Mouse (Mus musculus): ENCODE measurements at regions not wholly inside any gene's neighbourhood (a gene's known extent, or its start where the extent isn't known, plus 50 kb on each side); places are given as distances from the start of the nearest gene placed in this dataset.

DNA sequence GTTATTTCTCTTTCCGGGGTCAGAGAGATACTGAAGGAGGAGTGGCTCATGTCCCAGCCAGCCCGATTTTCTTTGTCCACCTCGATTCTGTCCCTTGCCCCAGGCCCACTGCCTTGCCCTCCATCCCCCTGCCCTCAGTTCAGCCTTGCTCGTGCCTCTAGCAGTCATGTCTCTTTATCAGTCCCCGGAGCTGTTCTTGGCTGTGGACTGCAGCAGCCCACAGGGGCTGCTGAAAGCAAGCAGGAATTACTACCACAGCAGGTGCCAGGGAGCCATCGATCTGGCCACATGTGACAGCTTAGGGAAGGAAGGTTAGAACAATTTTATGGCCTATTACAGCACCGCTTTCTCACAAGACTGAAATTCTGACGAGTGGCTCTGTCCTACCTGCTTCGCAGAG lies 396.3 kb upstream of the Igfbp7 start:
- H3K4me3 ChIP-seq (ENCODE audit: low read depth, low read length): no peak overlapping the region
- no peaks in the 10 kb centered on the region for H3K27me3 ChIP-seq (ENCODE audit: control insufficient read depth, insufficient read depth, low read length)
- DNase-seq (ENCODE audit: low spot score, missing footprints) (no peak), ATAC-seq (ENCODE audit: low FRiP score) (no peak)
- 76% methylated on average over 9 of the region's 9 CpGs for WGBS
- no peaks in the 10 kb centered on the region for H3K4me1 ChIP-seq (ENCODE audit: control insufficient read depth, insufficient read depth, low read length)
- H3K36me3 ChIP-seq (ENCODE audit: control insufficient read depth, insufficient read depth, low read length): no peaks in the 10 kb centered on the region
- no peak overlapping the region for H3K9ac ChIP-seq (ENCODE audit: low read length)
- no peaks in the 10 kb centered on the region for H3K9me3 ChIP-seq (ENCODE audit: control insufficient read depth, low read length)
- no peak overlapping the region for H3K4me2 ChIP-seq
- H3K27ac ChIP-seq (ENCODE audit: low read depth, low read length): no peak overlapping the region

DNA sequence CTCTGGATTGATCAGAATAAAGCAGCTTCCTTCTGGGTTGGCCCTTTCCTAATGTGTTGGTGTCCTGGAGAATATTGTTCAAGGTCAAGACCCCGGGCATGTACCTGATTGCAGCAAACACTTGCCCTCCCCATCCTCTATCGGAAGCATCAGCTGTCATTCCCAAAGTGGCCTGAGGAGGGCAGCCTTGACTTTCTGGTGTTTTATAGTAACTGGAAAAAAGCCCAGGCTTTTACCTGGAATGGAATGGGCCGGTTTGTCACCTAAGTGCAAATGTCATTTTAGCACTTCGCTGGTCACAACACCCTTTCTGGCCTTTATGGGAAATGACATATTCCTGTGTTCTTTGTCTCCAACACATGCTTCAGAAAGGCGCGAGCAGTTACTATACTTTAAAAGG lies 395.7 kb upstream of the Igfbp7 start:
- ATAC-seq (ENCODE audit: low FRiP score): no peak

DNA sequence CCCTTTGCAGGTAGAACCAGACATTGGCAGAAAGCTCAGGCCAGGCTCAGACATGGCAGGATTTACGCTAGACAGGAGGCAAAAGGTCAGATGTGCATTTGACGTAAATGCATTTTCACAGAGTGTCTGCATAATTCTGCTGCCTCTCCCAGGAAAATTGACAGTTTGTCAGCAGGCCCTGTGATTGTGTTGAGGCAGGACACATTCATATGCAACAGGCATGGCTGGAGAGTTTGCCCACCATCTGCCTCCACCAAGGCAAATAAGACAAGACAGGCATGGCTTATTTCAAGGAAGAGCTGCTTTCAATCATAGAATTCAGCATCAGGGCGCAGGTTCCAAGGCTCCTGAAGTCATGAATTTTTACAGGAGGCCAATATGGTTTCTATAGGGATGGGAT lies 389.1 kb upstream of the Igfbp7 start:
- Histone ChIP-seq H3K27me3 (ENCODE audit: control insufficient read depth, insufficient read depth, low read length) (no peaks in the 10 kb centered on the region), H3K9me3 (ENCODE audit: control insufficient read depth, low read length) (no peaks in the 10 kb centered on the region), H3K4me2 (no peak overlapping the region), H3K27ac (ENCODE audit: low read depth, low read length) (no peak overlapping the region), H3K9ac (ENCODE audit: low read length) (no peak overlapping the region), H3K4me1 (ENCODE audit: control insufficient read depth, insufficient read depth, low read length) (no peaks in the 10 kb centered on the region), H3K36me3 (ENCODE audit: control insufficient read depth, insufficient read depth, low read length) (no peaks in the 10 kb centered on the region), H3K4me3 (ENCODE audit: low read depth, low read length) (no peak overlapping the region)
- no peak for ATAC-seq (ENCODE audit: low FRiP score)
- no peak for DNase-seq (ENCODE audit: low spot score, missing footprints)
- 72% methylated on average over 3 of the region's 3 CpGs for WGBS

More for the DNA sequence above, 395.7 kb upstream of the Igfbp7 start:
- Histone ChIP-seq H3K4me2 (no peak overlapping the region), H3K36me3 (ENCODE audit: control insufficient read depth, insufficient read depth, low read length) (no peaks in the 10 kb centered on the region), H3K27me3 (ENCODE audit: control insufficient read depth, insufficient read depth, low read length) (no peaks in the 10 kb centered on the region), H3K4me1 (ENCODE audit: control insufficient read depth, insufficient read depth, low read length) (no peaks in the 10 kb centered on the region), H3K9me3 (ENCODE audit: control insufficient read depth, low read length) (no peaks in the 10 kb centered on the region), H3K9ac (ENCODE audit: low read length) (no peak overlapping the region), H3K4me3 (ENCODE audit: low read depth, low read length) (no peak overlapping the region), H3K27ac (ENCODE audit: low read depth, low read length) (no peak overlapping the region)
- peak; percentile 98 for DNase-seq (ENCODE audit: low spot score, missing footprints)
- WGBS: 55% methylated on average over 6 of the region's 6 CpGs

DNA sequence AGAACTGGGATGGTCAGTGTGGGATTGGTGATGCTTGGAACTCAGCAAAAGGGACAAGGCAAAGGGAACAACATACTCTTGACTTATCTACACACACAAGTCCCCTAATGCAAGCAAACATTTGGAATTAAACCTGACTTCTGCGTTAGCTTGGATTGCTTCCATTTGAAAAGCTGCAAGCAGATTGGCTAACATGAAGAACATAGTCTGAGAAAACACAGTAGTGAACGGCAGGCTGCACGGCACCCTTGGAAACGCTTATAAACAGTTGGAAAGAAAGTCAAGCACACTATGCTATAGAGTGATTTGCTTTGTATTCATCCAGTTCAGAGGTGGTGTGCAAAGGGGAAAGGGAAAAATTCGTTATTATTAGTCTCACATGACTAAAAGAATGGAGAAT lies 387.9 kb upstream of the Igfbp7 start:
- Histone ChIP-seq H3K4me1 (ENCODE audit: control insufficient read depth, insufficient read depth, low read length) (no peaks in the 10 kb centered on the region), H3K36me3 (ENCODE audit: control insufficient read depth, insufficient read depth, low read length) (no peaks in the 10 kb centered on the region), H3K27me3 (ENCODE audit: control insufficient read depth, insufficient read depth, low read length) (no peaks in the 10 kb centered on the region), H3K4me2 (no peak overlapping the region), H3K27ac (ENCODE audit: low read depth, low read length) (no peak overlapping the region), H3K9ac (ENCODE audit: low read length) (no peak overlapping the region), H3K4me3 (ENCODE audit: low read depth, low read length) (no peak overlapping the region), H3K9me3 (ENCODE audit: control insufficient read depth, low read length) (no peaks in the 10 kb centered on the region)
- DNase-seq (ENCODE audit: low spot score, missing footprints) (no peak), ATAC-seq (ENCODE audit: low FRiP score) (no peak)
- WGBS: 84% methylated on average over 5 of the region's 5 CpGs

DNA sequence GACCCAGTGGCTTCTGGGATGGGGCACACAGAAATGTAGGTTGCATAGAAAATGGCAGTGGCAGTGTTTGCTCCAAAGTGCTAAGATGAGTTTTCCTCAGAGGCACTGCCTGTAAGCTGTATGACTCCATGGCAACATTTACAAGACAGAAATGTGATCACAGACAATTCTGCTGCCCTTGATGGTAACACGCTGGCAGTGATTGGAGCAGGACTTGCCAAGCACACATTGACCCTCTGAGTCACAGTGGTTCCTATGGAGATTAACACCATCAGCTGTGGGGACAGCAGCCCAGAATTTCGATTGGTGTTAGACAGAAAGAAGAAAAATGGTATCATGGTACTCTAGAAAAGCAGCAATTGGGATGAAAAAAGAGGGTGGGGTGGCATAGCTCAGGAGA lies 376.1 kb upstream of the Igfbp7 start:
- H3K9ac ChIP-seq (ENCODE audit: low read length): no peak overlapping the region
- H3K27ac ChIP-seq (ENCODE audit: low read depth, low read length): no peak overlapping the region
- WGBS: 70% methylated on average over 2 of the region's 2 CpGs
- H3K4me2 ChIP-seq: no peak overlapping the region
- no peak overlapping the region for H3K4me3 ChIP-seq (ENCODE audit: low read depth, low read length)
- no peaks in the 10 kb centered on the region for H3K27me3 ChIP-seq (ENCODE audit: control insufficient read depth, insufficient read depth, low read length)
- no peaks in the 10 kb centered on the region for H3K9me3 ChIP-seq (ENCODE audit: control insufficient read depth, low read length)
- H3K4me1 ChIP-seq (ENCODE audit: control insufficient read depth, insufficient read depth, low read length): no peaks in the 10 kb centered on the region
- DNase-seq (ENCODE audit: low spot score, missing footprints) (no peak), ATAC-seq (ENCODE audit: low FRiP score) (no peak)
- no peaks in the 10 kb centered on the region for H3K36me3 ChIP-seq (ENCODE audit: control insufficient read depth, insufficient read depth, low read length)

DNA sequence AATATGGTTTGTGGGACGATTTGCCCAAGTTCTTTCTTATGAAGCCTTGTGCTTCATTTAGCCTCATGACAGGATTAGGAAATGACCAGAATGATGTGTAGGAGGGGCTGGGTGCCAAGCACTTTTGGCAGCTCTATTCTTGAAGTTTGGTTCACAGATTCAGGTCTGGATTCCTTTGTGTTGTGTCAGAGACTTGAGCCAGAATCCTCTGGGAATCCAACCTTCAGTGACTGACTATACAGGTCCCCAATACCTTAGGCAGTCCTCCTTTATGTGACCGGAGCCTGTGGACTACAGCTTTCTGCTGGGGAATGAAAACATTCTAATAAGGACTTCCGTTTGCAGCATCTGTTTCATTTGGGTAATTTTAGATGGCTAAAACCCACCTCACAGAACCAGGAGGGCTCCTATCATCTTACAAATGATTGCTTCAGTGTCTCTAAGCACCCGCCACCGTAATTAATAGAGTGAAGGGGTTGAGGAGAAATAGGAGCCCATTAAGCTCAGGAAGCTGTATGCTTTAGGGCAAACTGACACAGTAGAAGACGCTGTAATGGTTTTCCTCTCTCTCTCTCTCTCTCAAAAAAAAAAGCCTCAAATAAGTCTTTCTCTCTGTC lies 354.7 kb upstream of the Igfbp7 start:
- no peaks in the 10 kb centered on the region for H3K4me1 ChIP-seq (ENCODE audit: control insufficient read depth, insufficient read depth, low read length)
- no peaks in the 10 kb centered on the region for H3K27me3 ChIP-seq (ENCODE audit: control insufficient read depth, insufficient read depth, low read length)
- H3K27ac ChIP-seq (ENCODE audit: low read depth, low read length): no peak overlapping the region
- no peak overlapping the region for H3K4me3 ChIP-seq (ENCODE audit: low read depth, low read length)
- DNase-seq (ENCODE audit: low spot score, missing footprints) (no peak), ATAC-seq (ENCODE audit: low FRiP score) (no peak)
- WGBS: 83% methylated on average over 6 of the region's 6 CpGs
- H3K4me2 ChIP-seq: no peak overlapping the region
- H3K9ac ChIP-seq (ENCODE audit: low read length): no peak overlapping the region
- H3K9me3 ChIP-seq (ENCODE audit: control insufficient read depth, low read length): no peaks in the 10 kb centered on the region
- H3K36me3 ChIP-seq (ENCODE audit: control insufficient read depth, insufficient read depth, low read length): no peaks in the 10 kb centered on the region

DNA sequence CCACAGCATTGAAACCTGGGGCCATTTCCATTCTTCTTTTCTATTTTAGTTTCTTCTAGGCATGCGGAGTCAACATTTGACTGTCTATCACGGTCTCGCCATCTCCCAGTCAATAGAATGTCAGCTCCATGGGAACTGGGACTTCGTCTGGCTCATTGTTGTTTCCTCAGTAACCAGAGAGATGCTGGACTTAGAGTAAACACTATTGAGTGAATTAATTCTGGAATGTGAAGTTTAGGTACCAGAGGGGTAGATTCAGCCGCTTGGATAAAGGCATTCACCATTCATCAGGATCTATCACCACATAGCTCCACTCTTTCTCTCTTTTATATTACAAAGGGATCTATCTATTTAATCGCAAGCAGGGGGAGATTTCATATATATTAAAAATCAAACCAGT lies 354.2 kb upstream of the Igfbp7 start:
- DNase-seq (ENCODE audit: low spot score, missing footprints) (no peak), ATAC-seq (ENCODE audit: low FRiP score) (no peak)
- Histone ChIP-seq H3K27me3 (ENCODE audit: control insufficient read depth, insufficient read depth, low read length) (no peaks in the 10 kb centered on the region), H3K9me3 (ENCODE audit: control insufficient read depth, low read length) (no peaks in the 10 kb centered on the region), H3K4me2 (no peak overlapping the region), H3K4me3 (ENCODE audit: low read depth, low read length) (no peak overlapping the region), H3K36me3 (ENCODE audit: control insufficient read depth, insufficient read depth, low read length) (no peaks in the 10 kb centered on the region), H3K27ac (ENCODE audit: low read depth, low read length) (no peak overlapping the region), H3K9ac (ENCODE audit: low read length) (no peak overlapping the region), H3K4me1 (ENCODE audit: control insufficient read depth, insufficient read depth, low read length) (no peaks in the 10 kb centered on the region)
- 80% methylated on average over 6 of the region's 6 CpGs for WGBS

DNA sequence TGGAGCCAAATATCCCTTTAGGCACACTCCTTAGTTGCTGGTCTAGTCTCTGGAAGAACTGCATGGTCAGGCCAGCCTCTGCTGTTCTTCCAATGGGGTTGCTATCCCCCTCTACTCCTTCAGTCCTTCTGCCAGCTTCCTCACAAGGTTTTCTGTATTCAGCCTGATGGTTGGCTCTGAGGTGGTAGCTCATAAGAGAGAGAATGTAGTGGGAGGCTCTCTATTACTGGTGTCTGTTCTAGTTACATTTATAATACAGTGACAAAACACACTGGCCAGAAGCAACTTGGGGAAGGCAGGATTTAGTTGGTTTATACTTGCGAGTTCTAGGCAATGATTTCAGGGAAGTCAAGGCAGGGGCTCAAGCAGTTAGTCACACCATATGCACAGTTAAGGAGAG lies 341.1 kb upstream of the Igfbp7 start:
- DNase-seq (ENCODE audit: low spot score, missing footprints) (no peak), ATAC-seq (ENCODE audit: low FRiP score) (no peak)
- Histone ChIP-seq H3K36me3 (ENCODE audit: control insufficient read depth, insufficient read depth, low read length) (no peaks in the 10 kb centered on the region), H3K4me2 (no peak overlapping the region), H3K9me3 (ENCODE audit: control insufficient read depth, low read length) (no peaks in the 10 kb centered on the region), H3K4me3 (ENCODE audit: low read depth, low read length) (no peak overlapping the region), H3K27me3 (ENCODE audit: control insufficient read depth, insufficient read depth, low read length) (no peaks in the 10 kb centered on the region), H3K27ac (ENCODE audit: low read depth, low read length) (no peak overlapping the region), H3K4me1 (ENCODE audit: control insufficient read depth, insufficient read depth, low read length) (no peaks in the 10 kb centered on the region), H3K9ac (ENCODE audit: low read length) (no peak overlapping the region)
- WGBS: 91% methylated on average over 1 of the region's 1 CpGs

DNA sequence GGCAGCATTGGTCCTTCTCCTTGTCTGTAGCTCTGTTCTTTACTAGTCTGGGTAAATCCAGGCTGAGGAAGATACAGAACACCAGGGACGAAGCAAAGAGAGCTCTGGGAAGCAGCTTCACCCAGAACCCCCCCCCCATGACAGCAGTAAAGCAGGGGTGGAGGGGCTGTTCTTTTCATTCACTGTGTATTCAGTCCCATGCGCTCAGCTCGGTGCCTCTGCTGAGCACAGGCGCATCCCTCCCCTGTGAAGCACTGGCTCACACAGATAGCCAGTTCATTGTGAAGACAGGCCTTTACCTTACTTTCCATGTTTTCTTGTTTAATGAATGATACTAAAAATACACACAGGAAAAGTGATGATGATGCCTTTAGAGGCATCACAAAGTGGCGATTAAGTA lies 338.8 kb upstream of the Igfbp7 start:
- H3K27ac ChIP-seq (ENCODE audit: low read depth, low read length): no peak overlapping the region
- 78% methylated on average over 5 of the region's 5 CpGs for WGBS
- H3K4me2 ChIP-seq: no peak overlapping the region
- H3K27me3 ChIP-seq (ENCODE audit: control insufficient read depth, insufficient read depth, low read length): no peaks in the 10 kb centered on the region
- ATAC-seq (ENCODE audit: low FRiP score) (no peak), DNase-seq (ENCODE audit: low spot score, missing footprints) (no peak)
- H3K4me1 ChIP-seq (ENCODE audit: control insufficient read depth, insufficient read depth, low read length): no peaks in the 10 kb centered on the region
- no peaks in the 10 kb centered on the region for H3K36me3 ChIP-seq (ENCODE audit: control insufficient read depth, insufficient read depth, low read length)
- no peak overlapping the region for H3K9ac ChIP-seq (ENCODE audit: low read length)
- no peaks in the 10 kb centered on the region for H3K9me3 ChIP-seq (ENCODE audit: control insufficient read depth, low read length)
- no peak overlapping the region for H3K4me3 ChIP-seq (ENCODE audit: low read depth, low read length)

DNA sequence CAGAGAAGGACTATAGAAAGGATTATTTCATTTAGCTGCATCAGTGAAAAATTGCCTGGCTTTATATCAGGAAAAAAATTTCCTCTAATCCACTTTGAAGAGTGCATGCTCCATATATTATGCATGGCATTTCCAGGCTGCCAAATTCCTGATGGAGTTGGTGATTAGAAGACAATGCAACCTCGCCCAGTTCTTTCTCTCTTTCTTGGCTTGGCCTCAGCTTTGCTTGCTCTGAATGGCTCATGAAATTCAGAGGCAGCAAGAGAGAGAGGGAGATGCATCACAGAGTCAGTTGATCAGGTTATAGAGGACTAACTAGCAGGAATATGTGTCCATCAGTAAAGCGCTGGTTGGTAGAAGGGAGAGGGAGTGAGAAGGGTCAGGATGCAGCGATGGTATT lies 335.6 kb upstream of the Igfbp7 start:
- no peak overlapping the region for H3K4me2 ChIP-seq
- H3K27ac ChIP-seq (ENCODE audit: low read depth, low read length): no peak overlapping the region
- ATAC-seq (ENCODE audit: low FRiP score): no peak
- no peaks in the 10 kb centered on the region for H3K27me3 ChIP-seq (ENCODE audit: control insufficient read depth, insufficient read depth, low read length)
- 82% methylated on average over 3 of the region's 3 CpGs for WGBS
- DNase-seq (ENCODE audit: low spot score, missing footprints): no peak
- H3K9me3 ChIP-seq (ENCODE audit: control insufficient read depth, low read length): no peaks in the 10 kb centered on the region
- no peak overlapping the region for H3K4me3 ChIP-seq (ENCODE audit: low read depth, low read length)
- H3K9ac ChIP-seq (ENCODE audit: low read length): no peak overlapping the region
- no peaks in the 10 kb centered on the region for H3K36me3 ChIP-seq (ENCODE audit: control insufficient read depth, insufficient read depth, low read length)
- H3K4me1 ChIP-seq (ENCODE audit: control insufficient read depth, insufficient read depth, low read length): no peaks in the 10 kb centered on the region
